Mouse (Mus musculus): ENCODE results near the gene Trak1. TPM values are rescaled to one million over a fixed set of nuclear protein-coding genes. Genes with fewer than 3 reads are reported as not detected.

Trak1 gene
- 82.9 TPM for total RNA-seq (2023)

DNA sequence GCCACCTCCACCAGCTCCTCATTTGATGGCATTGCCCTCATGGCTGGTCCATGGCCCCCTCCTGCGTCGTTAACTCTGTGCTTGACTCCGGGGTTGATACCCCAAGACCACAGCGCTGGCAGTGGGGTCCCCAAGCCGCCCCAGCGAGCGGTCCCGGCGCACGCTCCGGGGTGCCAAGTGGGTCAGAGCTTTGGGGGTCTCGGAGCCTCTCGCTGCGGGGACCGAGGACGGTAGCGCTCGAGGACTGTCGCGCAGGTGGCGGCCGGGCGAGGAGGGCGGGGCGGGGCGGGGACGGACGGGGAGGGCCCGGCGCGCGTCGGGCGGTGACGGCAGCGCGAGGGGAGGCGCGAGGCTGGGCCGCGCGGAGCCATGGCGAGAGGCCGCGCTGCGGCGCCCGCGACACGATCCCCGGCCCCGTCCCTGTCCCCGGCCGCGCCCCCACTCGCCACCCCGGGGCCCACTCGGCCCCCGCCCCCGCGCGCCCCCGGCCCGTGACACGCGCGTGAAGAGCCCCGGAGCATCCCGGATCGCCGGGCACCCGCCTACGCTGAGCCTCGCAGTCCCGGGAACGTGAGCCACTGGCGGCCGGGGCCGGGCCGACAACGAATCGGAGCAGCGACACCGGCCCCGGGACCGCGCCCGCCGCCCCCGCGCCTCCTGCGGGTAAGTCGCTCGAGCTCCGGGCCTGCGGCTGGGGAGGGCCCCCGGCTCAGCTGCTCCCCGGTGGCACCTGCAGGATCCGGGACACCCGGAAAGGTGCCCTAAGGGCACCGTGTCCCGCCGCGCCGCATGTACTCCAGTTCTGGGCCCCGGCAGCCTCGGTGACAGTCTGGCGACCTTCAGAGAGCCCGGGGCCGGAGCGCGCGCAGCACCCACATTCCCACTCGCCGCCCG is at the start of gene Trak1:
Gene Trak1 (plus strand): TSS at position 332 of the 894 bp plus-strand sequence.

DNA sequence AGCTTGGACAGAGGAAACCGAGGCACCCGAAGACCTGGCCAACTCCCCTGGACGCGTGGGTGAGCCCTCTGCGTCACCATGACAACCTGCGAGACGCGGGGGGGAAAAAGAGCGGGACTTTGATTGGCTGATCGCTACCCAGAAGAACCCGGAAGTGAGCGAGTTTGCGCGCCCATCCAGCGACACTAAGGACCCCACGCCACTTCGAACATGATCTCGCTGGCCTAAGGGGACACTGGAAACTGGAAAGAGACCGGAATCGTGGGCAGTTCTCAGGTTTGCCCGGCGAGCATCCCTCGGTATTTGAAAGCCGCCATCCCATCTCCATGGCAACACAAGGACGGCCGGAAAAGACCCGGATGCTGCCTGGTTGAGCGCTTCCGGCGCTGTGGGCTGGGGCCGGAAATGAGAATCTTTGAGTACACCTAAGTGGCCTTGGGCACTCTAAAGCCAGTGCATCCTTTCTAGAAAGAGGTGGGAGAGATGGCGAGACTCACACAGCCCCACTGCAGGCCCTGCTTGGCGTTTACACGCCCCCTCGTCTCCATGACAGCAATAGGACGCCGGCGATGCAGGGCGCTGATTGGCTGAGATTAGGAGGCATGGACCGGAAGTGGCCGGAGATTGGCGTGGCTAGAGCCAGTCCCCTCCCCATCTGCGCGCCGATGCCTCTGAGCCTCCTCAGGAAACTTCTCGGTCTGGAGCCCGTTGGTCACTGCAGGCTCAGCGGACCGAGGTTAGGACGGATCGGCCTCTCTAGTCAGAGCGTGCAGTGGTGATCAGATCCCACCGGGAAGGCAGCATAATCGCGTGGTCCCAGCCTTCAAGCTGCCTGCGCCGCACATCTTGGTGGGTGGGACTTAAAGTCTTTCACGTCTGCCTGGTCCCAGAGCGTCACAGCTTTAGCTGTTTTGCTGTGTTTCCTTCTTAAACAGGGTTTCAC is 19.9 kb upstream of the Trak1 start, which contains the start of gene Ulk4:
Gene Ulk4 (minus strand): TSS at position 80 of the 943 bp plus-strand sequence.

DNA sequence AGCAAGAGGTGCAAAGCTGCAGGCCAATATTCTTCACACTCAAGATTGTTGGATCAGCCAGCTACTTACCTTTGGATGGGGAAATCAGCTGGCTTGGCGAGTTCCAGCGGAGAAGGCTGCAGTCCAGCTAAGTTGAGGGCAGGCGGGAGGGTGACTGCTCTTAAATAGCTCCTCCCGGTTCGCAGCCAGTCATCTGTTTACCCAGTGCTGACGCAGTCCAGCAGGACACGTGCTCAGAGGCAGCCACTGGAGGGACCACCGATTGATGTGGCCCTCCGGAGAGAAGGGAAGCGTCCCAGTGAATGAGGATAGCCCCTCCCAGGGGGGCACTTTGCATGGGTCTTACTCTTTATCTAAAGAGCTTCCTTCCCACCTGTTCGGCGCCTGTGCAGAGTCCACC is 198.2 kb downstream of the Trak1 start, which contains the start of gene Cck:
Gene Cck (minus strand): TSS at position 166 of the 400 bp plus-strand sequence.

Other genes with a start within 250 kb of the Trak1 start
- gene Ulk4, start 20.3 kb upstream of the Trak1 start, total RNA-seq (2023): 0.92 TPM
- gene Cck, start 198.2 kb downstream of the Trak1 start, total RNA-seq (2023): not detected